Mouse (Mus musculus) gastrocnemius, postnatal 4 days (tissue): ENCODE results near the gene Adipor1. TPM values are rescaled to one million over a fixed set of nuclear protein-coding genes. Genes with fewer than 3 reads are reported as not detected.

Experiments used
- total RNA-seq, 2 experiments: library from RNA; stranded (reverse); gene quantifications; 2 replicates each; pipeline ENCODE4 v1.2.3; 2021

Gene Adipor1
- total RNA-seq, 2 experiments from 2014 or later, result 96.9 to 97.4 TPM

Other genes starting within 250 kb of the Adipor1 start
- gene Chil1, start 233.2 kb upstream of the Adipor1 start, total RNA-seq, result 10 to 100 TPM in 1 of 2 experiments, 1 to 10 TPM in 1; 9.7 to 12.8 TPM
- gene Mybph, start 221.9 kb upstream of the Adipor1 start, total RNA-seq, result 10 to 100 TPM; 64.5 to 81.3 TPM
- gene Adora1, start 179.9 kb upstream of the Adipor1 start, total RNA-seq, result under 1 TPM; 0.61 to 0.78 TPM
- gene Myog, start 125.4 kb upstream of the Adipor1 start, total RNA-seq, result 100 to 1,000 TPM; 212 to 220 TPM
- gene Ppfia4, start 82.5 kb upstream of the Adipor1 start, total RNA-seq, result 10 to 100 TPM; 25.5 to 26.2 TPM
- gene Tmem183a, start 53.4 kb upstream of the Adipor1 start, total RNA-seq, result 10 to 100 TPM; 26.9 to 35.5 TPM
- not detected for gene 4933406M09Rik, start 29.4 kb upstream of the Adipor1 start, total RNA-seq
- gene Cyb5r1, start 9.8 kb upstream of the Adipor1 start, total RNA-seq, result 10 to 100 TPM; 75.7 to 88.5 TPM
- 10 to 100 TPM; 12.5 to 16.1 TPM for gene Klhl12, start 40.2 kb downstream of the Adipor1 start, total RNA-seq
- 10 to 100 TPM; 12.0 to 13.5 TPM for gene Rabif, start 79.3 kb downstream of the Adipor1 start, total RNA-seq
- gene Mgat4e, start 134.3 kb downstream of the Adipor1 start, total RNA-seq, result not detected
- 10 to 100 TPM; 32.8 to 37.6 TPM for gene Kdm5b, start 144.8 kb downstream of the Adipor1 start, total RNA-seq
- gene Syt2, start 231.3 kb downstream of the Adipor1 start, total RNA-seq, result under 1 TPM in 1 of 2 experiments, not detected in 1; 0.08 TPM